25 mouse cellular contexts compared by ENCODE assay signal in genomic region chr15:63371328-63372023, GRCm38 (mm10).
DNase-seq lines count a peak whose midpoint lies in the region; ATAC-seq and TF ChIP-seq lines count a peak whose summit lies in the region.
"Had no signal": no experiment of that assay in that cellular context is flagged by ENCODE, and none has a peak within 500 bp of the region (broad histone marks: within the 10 kb centered on the region; RNA-seq: fewer than 3 reads in every experiment).

No protein-coding gene starts in this region.

- H3K9me3 ChIP-seq in kidney, embryonic 14.5 days (ENCODE audit: control insufficient read depth, low read length) = no peaks in the 10 kb centered on the region
- no peaks in the 10 kb centered on the region for H3K9me3 ChIP-seq in limb, embryonic 14.5 days (ENCODE audit: control insufficient read depth, low read length)
- H3K9me3 ChIP-seq: embryonic facial prominence, embryonic 13.5 days; G1E; heart, embryonic 10.5 days; heart, embryonic 15.5 days; lung, embryonic 15.5 days had no signal

- no peaks in the 10 kb centered on the region for H3K27me3 ChIP-seq in kidney, embryonic 14.5 days (ENCODE audit: control insufficient read depth, insufficient read depth, low read length)
- H3K27me3 ChIP-seq in limb, embryonic 14.5 days (ENCODE audit: control insufficient read depth, insufficient read depth, low read length) = no peaks in the 10 kb centered on the region
- H3K27me3 ChIP-seq: embryonic facial prominence, embryonic 13.5 days; heart, embryonic 15.5 days; lung, embryonic 15.5 days; Patski had no signal

- no peaks in the 10 kb centered on the region for H3K36me3 ChIP-seq in kidney, embryonic 14.5 days (ENCODE audit: control insufficient read depth, insufficient read depth, low read length)
- no peaks in the 10 kb centered on the region for H3K36me3 ChIP-seq in limb, embryonic 14.5 days (ENCODE audit: control insufficient read depth, insufficient read depth, low read length)
- H3K36me3 ChIP-seq: embryonic facial prominence, embryonic 13.5 days; G1E; heart, embryonic 10.5 days; heart, embryonic 15.5 days; lung, embryonic 15.5 days had no signal

- no peaks in the 10 kb centered on the region for H3K4me1 ChIP-seq in kidney, embryonic 14.5 days (ENCODE audit: control insufficient read depth, insufficient read depth, low read length)
- no peaks in the 10 kb centered on the region for H3K4me1 ChIP-seq in limb, embryonic 14.5 days (ENCODE audit: control insufficient read depth, insufficient read depth, low read length)
- H3K4me1 ChIP-seq: embryonic facial prominence, embryonic 13.5 days; heart, embryonic 10.5 days; heart, embryonic 15.5 days; lung, embryonic 15.5 days had no signal

- no peak overlapping the region for H3K4me2 ChIP-seq in kidney, embryonic 14.5 days (replicated peaks; ENCODE audit: low read depth, low read length)
- no peak overlapping the region for H3K4me2 ChIP-seq in limb, embryonic 14.5 days (replicated peaks; ENCODE audit: low read depth, low read length, severe bottlenecking)
- H3K4me2 ChIP-seq: embryonic facial prominence, embryonic 13.5 days; heart, embryonic 15.5 days; liver, embryonic 11.5 days; lung, embryonic 15.5 days; midbrain, embryonic 11.5 days had no signal

- ATAC-seq in kidney, embryonic 14.5 days (ENCODE audit: low FRiP score, low TSS enrichment) = peak; percentile 97
- peak; percentile 67; the same call in 1 of the 2 replicates for ATAC-seq in limb, embryonic 14.5 days (ENCODE audit: low FRiP score, low read depth)
- ATAC-seq: forebrain, embryonic 16.5 days; hindbrain, embryonic 16.5 days; midbrain, embryonic 16.5 days; Patski had no signal

- WGBS in kidney, embryonic 14.5 days = 23% methylated on average over 4 of the region's 4 CpGs
- WGBS in limb, embryonic 14.5 days = 43% methylated on average over 4 of the region's 4 CpGs

- H3K9ac ChIP-seq in kidney, embryonic 14.5 days (ENCODE audit: low read depth, low read length) = no peak overlapping the region
- H3K9ac ChIP-seq in limb, embryonic 14.5 days (ENCODE audit: low read depth, low read length, severe bottlenecking) = no peak overlapping the region
- H3K9ac ChIP-seq: embryonic facial prominence, embryonic 13.5 days; heart, embryonic 15.5 days; lung, embryonic 15.5 days had no signal

- peak overlapping the region; percentile 32; the same call in 1 of the 2 replicates for H3K27ac ChIP-seq in kidney, embryonic 14.5 days (ENCODE audit: low read depth, low read length)
- no peak overlapping the region for H3K27ac ChIP-seq in limb, embryonic 14.5 days (replicated peaks; ENCODE audit: low read depth, low read length)
- H3K27ac ChIP-seq: embryonic facial prominence, embryonic 13.5 days; heart, embryonic 10.5 days; heart, embryonic 15.5 days; lung, embryonic 15.5 days had no signal

- no peak for TF ChIP-seq POLR2A in limb, embryonic 14.5 days (IDR thresholded peaks at IDR 0.05; ENCODE audit: borderline replicate concordance, extremely low read depth, insufficient read depth, insufficient read length)

- no peak overlapping the region for H3K4me3 ChIP-seq in kidney, embryonic 14.5 days (ENCODE audit: low read length)
- no peak overlapping the region for H3K4me3 ChIP-seq in limb, embryonic 14.5 days (replicated peaks; ENCODE audit: low read length)
- H3K4me3 ChIP-seq: embryonic facial prominence, embryonic 13.5 days; erythroblast, embryonic 14.5 days; heart, embryonic 10.5 days; heart, embryonic 15.5 days; lung, embryonic 15.5 days had no signal

- no peak for DNase-seq in kidney, adult 11 months
- DNase-seq in spleen, postnatal 36 days (ENCODE audit: low spot score in 2 of 2) = peak; percentile 14 to 25
- DNase-seq in spleen, postnatal 10 days (ENCODE audit: low spot score in 2 of 2) = no peak
- DNase-seq in limb, embryonic 14.5 days (ENCODE audit: low spot score) = no peak
- no peak for DNase-seq in cerebellum, adult 8-10 months
- DNase-seq: adrenal gland, postnatal 14 days; cerebellum, adult 11 months; cerebellum, adult 9-11 months; gastrocnemius, postnatal 10 days; kidney, adult 2 months; right cerebral cortex, adult 18-20 months; spleen, adult 18-20 months had no signal

Comparison
In these comparisons a context has a peak if more than half of its experiments do, and no peak if none do; other contexts are left out.
1. DNase-seq: peak in spleen, postnatal 36 days (2 of 2); none in kidney, adult 11 months (single experiment), spleen, postnatal 10 days (0 of 2), limb, embryonic 14.5 days (single experiment) and cerebellum, adult 8-10 months (single experiment).